Comparison of ENCODE assay signal across 16 mouse cellular contexts in genomic region chr12:24744309-24744708, GRCm38 (mm10).
"Had no signal": no experiment of that assay in that cellular context is flagged by ENCODE, and none has a peak within 500 bp of the region (broad histone marks: within the 10 kb centered on the region; RNA-seq: fewer than 3 reads in every experiment).

No protein-coding gene starts in this region.

- H3K27me3 ChIP-seq: limb, embryonic 12.5 days; lung, embryonic 15.5 days; midbrain, embryonic 15.5 days; stomach, embryonic 15.5 days had no signal

- H3K4me2 ChIP-seq: limb, embryonic 12.5 days; lung, embryonic 15.5 days; midbrain, embryonic 15.5 days; stomach, embryonic 15.5 days had no signal

- ATAC-seq: inflammation-experienced regulatory T-cells, adult 6 months; intestine, postnatal 0 days; midbrain, embryonic 15.5 days had no signal

- H3K9me3 ChIP-seq: limb, embryonic 12.5 days; lung, embryonic 15.5 days; midbrain, embryonic 15.5 days; stomach, embryonic 15.5 days had no signal

- H3K36me3 ChIP-seq: limb, embryonic 12.5 days; lung, embryonic 15.5 days; midbrain, embryonic 15.5 days; stomach, embryonic 15.5 days had no signal

- H3K4me3 ChIP-seq: limb, embryonic 12.5 days; lung, embryonic 15.5 days; midbrain, embryonic 15.5 days; stomach, embryonic 15.5 days had no signal

- H3K4me1 ChIP-seq: stomach, embryonic 15.5 days had no signal

- H3K9ac ChIP-seq: limb, embryonic 12.5 days; lung, embryonic 15.5 days; midbrain, embryonic 15.5 days; stomach, embryonic 15.5 days had no signal

- H3K27ac ChIP-seq: kidney, postnatal 0 days; limb, embryonic 12.5 days; lung, embryonic 15.5 days; macrophage; midbrain, embryonic 15.5 days; stomach, embryonic 15.5 days had no signal

- DNase-seq: kidney, adult 9 months; kidney, postnatal 36 days; layer of hippocampus, adult 9-11 months; layer of hippocampus, postnatal 36 days; lung, postnatal 14 days; right cerebral cortex, postnatal 14 days; thymus, adult 2 months; thymus, postnatal 25 days had no signal
